Mouse (Mus musculus) MEL (cell line): ENCODE measurements at regions not wholly inside any gene's neighbourhood (a gene's known extent, or its start where the extent isn't known, plus 50 kb on each side); places are given as distances from the start of the nearest gene placed in this dataset.

Experiments
- CHD2 ChIP-seq: IDR thresholded peaks from 2 replicates; pipeline ENCODE4 v1.6.1; 2011; ENCODE audit warnings: low read length, improper control_type of control experiment
- CTCF ChIP-seq, 3 experiments: IDR thresholded peaks in 2 of 3; conservative IDR thresholded peaks in 1 of 3; 2 replicates each; pipeline ENCODE4 v1.5.1; 2011 to 2012; ENCODE audit warnings: low read length in 3 of 3, low read depth in 2 of 3, mild to moderate bottlenecking in 2 of 3, improper control_type of control experiment in 1 of 3, inconsistent platforms in 1 of 3, mixed read lengths in 1 of 3, moderate library complexity in 1 of 3; ENCODE audit not compliant: control insufficient read depth in 1 of 3, insufficient read depth in 1 of 3, poor library complexity in 1 of 3, severe bottlenecking in 1 of 3
- E2F4 ChIP-seq: IDR thresholded peaks from 2 replicates; pipeline ENCODE4 v1.6.1; 2011; ENCODE audit warnings: low read depth, low read length, improper control_type of control experiment, borderline replicate concordance
- EP300 ChIP-seq, 2 experiments: IDR thresholded peaks; 2 replicates each; pipeline ENCODE4 v1.6.1; 2011; ENCODE audit warnings: improper control_type of control experiment in 2 of 2, low read length in 2 of 2, low read depth in 1 of 2, mild to moderate bottlenecking in 1 of 2
- MAZ ChIP-seq: IDR thresholded peaks from 2 replicates; pipeline ENCODE4 v1.6.1; 2012; ENCODE audit warnings: low read depth, mild to moderate bottlenecking, inconsistent platforms, low read length, improper control_type of control experiment
- MEF2A ChIP-seq: IDR thresholded peaks from 2 replicates; pipeline ENCODE4 v1.6.1; 2014; ENCODE audit warnings: low read depth, mild to moderate bottlenecking, inconsistent platforms, low read length, improper control_type of control experiment; ENCODE audit not compliant: poor library complexity, insufficient replicate concordance, severe bottlenecking; ENCODE audit errors: extremely low read depth
- NRF1 ChIP-seq: IDR thresholded peaks from 2 replicates; pipeline ENCODE4 v1.6.1; 2014; ENCODE audit warnings: low read depth, mild to moderate bottlenecking, inconsistent platforms, low read length, improper control_type of control experiment, moderate library complexity; ENCODE audit not compliant: poor library complexity, insufficient read depth, severe bottlenecking
- POLR2A ChIP-seq, 2 experiments: IDR thresholded peaks; 2 replicates each; pipeline ENCODE4 v1.6.1; 2011 to 2012; ENCODE audit warnings: low read length in 2 of 2, mild to moderate bottlenecking in 2 of 2, control low read depth in 1 of 2, improper control_type of control experiment in 1 of 2, low read depth in 1 of 2, moderate library complexity in 1 of 2; ENCODE audit not compliant: control insufficient read depth in 1 of 2, insufficient read depth in 1 of 2, poor library complexity in 1 of 2
- TCF12 ChIP-seq: IDR thresholded peaks from 2 replicates; pipeline ENCODE4 v1.6.1; 2014; ENCODE audit warnings: low read depth, mild to moderate bottlenecking, inconsistent platforms, low read length, improper control_type of control experiment, moderate library complexity
- USF1 ChIP-seq: IDR thresholded peaks from 2 replicates; pipeline ENCODE4 v1.6.1; 2014; ENCODE audit warnings: low read depth, mild to moderate bottlenecking, inconsistent platforms, low read length, improper control_type of control experiment, moderate library complexity
- ZC3H11A ChIP-seq: IDR thresholded peaks from 2 replicates; pipeline ENCODE4 v1.6.1; 2012; ENCODE audit warnings: low read depth, mild to moderate bottlenecking, inconsistent platforms, low read length, improper control_type of control experiment
- ZMIZ1 ChIP-seq: IDR thresholded peaks from 2 replicates; pipeline ENCODE4 v1.6.1; 2012; ENCODE audit warnings: low read depth, mild to moderate bottlenecking, inconsistent platforms, low read length, improper control_type of control experiment, moderate library complexity
- ZNF384 ChIP-seq: IDR thresholded peaks from 2 replicates; pipeline ENCODE4 v1.6.1; 2012; ENCODE audit warnings: low read depth, mild to moderate bottlenecking, inconsistent platforms, low read length, improper control_type of control experiment

DNA sequence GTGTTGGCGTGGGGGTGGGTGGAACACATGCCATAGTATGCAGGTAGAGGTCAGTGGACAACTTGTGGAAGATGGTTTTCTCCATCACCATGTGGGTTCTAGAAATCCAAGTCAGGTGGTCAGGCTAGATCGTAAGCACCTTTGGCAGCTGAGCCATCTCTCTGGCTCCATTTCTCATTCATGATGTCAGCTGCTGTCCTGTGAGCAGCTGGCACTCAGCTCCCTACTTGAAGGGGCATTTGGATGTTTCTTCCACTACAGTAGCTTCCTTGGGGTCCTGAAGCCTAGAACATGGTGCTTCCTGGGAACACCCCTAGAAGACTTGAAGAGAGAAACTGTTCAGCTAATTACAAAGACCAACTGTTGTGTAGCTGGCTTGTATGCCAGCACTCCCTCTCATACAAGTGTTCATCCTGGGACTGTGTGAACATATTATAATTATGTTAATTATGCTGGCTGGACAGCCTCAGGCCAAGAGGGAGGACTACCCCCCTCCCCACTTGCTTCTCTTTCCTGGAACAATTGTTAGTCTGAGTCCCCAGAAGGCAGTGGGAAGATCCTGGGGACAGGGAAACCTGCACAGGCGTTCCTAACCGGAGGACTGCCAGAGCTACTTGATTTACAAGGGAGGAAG, 160.4 kb downstream of the C1d start:
- no peak for TF ChIP-seq ZMIZ1
- TF ChIP-seq NRF1: no peak
- no peak for TF ChIP-seq TCF12
- no peak for TF ChIP-seq USF1
- no peak for TF ChIP-seq CTCF (IDR thresholded peaks at IDR 0.05 in 2 of 3, conservative IDR thresholded peaks at IDR 0.05 in 1 of 3; ENCODE audit: control insufficient read depth in 1 of 3, insufficient read depth in 1 of 3, low read depth in 2 of 3, low read length in 3 of 3, poor library complexity in 1 of 3, severe bottlenecking in 1 of 3)
- no peak for TF ChIP-seq ZNF384
- TF ChIP-seq EP300 (IDR thresholded peaks at IDR 0.05; ENCODE audit: low read depth in 1 of 2, low read length in 2 of 2): no peak
- no peak for TF ChIP-seq MAZ
- TF ChIP-seq ZC3H11A: no peak
- no peak for TF ChIP-seq POLR2A (IDR thresholded peaks at IDR 0.05; ENCODE audit: control insufficient read depth in 1 of 2, insufficient read depth in 1 of 2, low read depth in 1 of 2, low read length in 2 of 2, poor library complexity in 1 of 2)
- TF ChIP-seq E2F4: no peak
- no peak for TF ChIP-seq MEF2A
- TF ChIP-seq CHD2: no peak
